Mouse (Mus musculus) spleen, adult 2 months (tissue): ENCODE results near the gene Nkrf.

Experiments
- CTCF ChIP-seq: fragments of 200-500 bp; IDR thresholded peaks from 2 replicates; pipeline ENCODE4 v1.5.1; 2011; ENCODE audit warnings: mild to moderate bottlenecking, inconsistent platforms; ENCODE audit not compliant: insufficient read depth, insufficient read length, insufficient replicate concordance; ENCODE audit errors: extremely low read depth
- POLR2A ChIP-seq: fragments of 200-500 bp; IDR thresholded peaks from 2 replicates; pipeline ENCODE4 v1.6.1; 2011; ENCODE audit warnings: low read depth, low read length, inconsistent platforms

DNA sequence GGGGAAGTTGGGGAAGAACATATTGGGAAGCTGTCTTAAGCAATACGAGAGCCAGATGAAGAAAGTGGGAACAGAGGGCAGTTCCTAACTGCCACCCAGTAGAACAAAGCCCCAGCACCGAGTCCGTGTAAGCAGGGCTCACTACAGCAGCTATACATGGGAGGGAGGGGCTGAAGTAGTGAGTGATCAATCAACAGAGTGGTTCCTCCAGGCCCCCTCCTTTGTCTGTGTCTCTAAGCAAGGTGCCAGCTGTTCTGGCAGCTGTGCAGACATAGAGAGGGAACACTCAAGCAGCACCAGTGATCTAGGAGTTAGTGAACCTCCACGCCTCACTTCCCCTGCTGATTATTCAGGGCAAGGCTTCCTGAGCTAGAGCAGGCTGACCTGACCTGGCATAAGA lies 27.0 kb upstream of the Nkrf start:
- TF ChIP-seq POLR2A (no peak), CTCF (no peak)
